Mouse (Mus musculus) cerebellum, adult 2 months (tissue): Measurements from ENCODE around the gene Cadm1.

Source experiments
- CTCF ChIP-seq: fragments of 200-500 bp; IDR thresholded peaks from 2 replicates; pipeline ENCODE4 v1.5.1; 2011; ENCODE audit warnings: low read depth, mild to moderate bottlenecking, control low read depth, low read length, moderate library complexity, borderline replicate concordance; ENCODE audit not compliant: insufficient read depth
- POLR2A ChIP-seq: fragments of 200-500 bp; IDR thresholded peaks from 2 replicates; pipeline ENCODE4 v1.6.1; 2011; ENCODE audit warnings: low read length, control low read depth, borderline replicate concordance; ENCODE audit not compliant: insufficient read depth

DNA sequence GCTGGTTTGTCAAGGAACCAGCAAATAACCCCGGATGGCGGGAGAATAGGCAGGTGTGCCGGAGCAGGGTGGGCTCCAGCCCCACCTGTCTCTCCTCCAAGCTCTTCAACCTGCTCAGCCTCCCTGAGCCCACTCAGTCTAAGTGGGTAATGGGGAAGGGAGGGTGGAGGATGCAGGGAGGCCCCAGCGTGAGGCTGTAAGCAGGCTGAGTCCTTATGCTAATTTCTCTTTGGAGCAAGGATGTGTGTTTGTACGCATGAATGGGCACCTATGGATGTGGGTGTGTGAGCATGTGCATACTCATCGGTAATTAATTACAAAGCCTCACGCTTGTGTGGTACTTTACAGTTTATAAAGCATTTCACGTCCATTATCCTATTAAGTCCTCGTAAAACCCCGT, 370.8 kb downstream of the Cadm1 start:
- TF ChIP-seq CTCF (no peak), POLR2A (no peak)
